Mouse (Mus musculus) E14TG2a.4 (cell line): ENCODE measurements around the gene Nell1.

Source experiments
- H3K27me3 ChIP-seq: 2 replicates; pipeline ENCODE4 v1.6.1; 2014; ENCODE audit warnings: low read length, control low read depth; ENCODE audit not compliant: insufficient read depth
- H3K36me3 ChIP-seq: 2 replicates; pipeline ENCODE4 v1.6.1; 2014; ENCODE audit warnings: low read length, control low read depth; ENCODE audit not compliant: insufficient read depth
- H3K4me1 ChIP-seq: replicated peaks from 2 replicates; pipeline ENCODE4 v1.6.1; 2014; ENCODE audit warnings: low read depth, low read length, control low read depth
- H3K4me3 ChIP-seq: replicated peaks from 2 replicates; pipeline ENCODE4 v1.5.1; 2014; ENCODE audit warnings: mild to moderate bottlenecking, low read length
- H3K9me3 ChIP-seq: 2 replicates; pipeline ENCODE4 v1.6.1; 2014; ENCODE audit warnings: low read length, control low read depth
- CTCF ChIP-seq: conservative IDR thresholded peaks from 2 replicates; pipeline ENCODE4 v1.5.1; 2014; ENCODE audit warnings: low read length
- NANOG ChIP-seq: IDR thresholded peaks from 2 replicates; pipeline ENCODE4 v1.6.1; 2014; ENCODE audit warnings: borderline replicate concordance, low read length, mixed read lengths
- POU5F1 ChIP-seq: IDR thresholded peaks from 2 replicates; pipeline ENCODE4 v1.6.1; 2014; ENCODE audit warnings: low read length, borderline replicate concordance

Nell1 gene

DNA sequence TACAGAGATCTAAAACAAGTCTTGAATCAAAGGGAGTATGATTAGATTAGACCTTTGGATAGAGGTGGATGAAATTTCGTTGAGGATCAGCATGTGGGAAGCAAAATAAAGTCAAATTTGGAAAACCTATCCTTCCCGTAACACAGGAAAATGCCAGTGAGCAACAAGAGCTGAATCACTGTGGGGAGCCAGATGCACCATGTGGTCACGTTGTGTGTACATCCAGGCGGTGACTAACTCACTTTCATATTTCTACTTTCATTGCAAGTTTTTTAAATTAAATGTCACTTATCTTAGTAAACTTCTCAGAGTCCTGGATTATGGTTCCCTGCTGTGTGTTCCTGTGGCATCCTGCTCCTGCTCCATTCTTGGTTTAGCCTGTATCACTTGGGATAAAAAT is 576.8 kb downstream of the Nell1 start:
- no peaks in the 10 kb centered on the region for H3K27me3 ChIP-seq
- no peak overlapping the region for H3K4me3 ChIP-seq
- no peak for TF ChIP-seq CTCF
- TF ChIP-seq NANOG = no peak
- TF ChIP-seq POU5F1 = no peak
- H3K36me3 ChIP-seq = no peaks in the 10 kb centered on the region
- no peaks in the 10 kb centered on the region for H3K9me3 ChIP-seq
- no peaks in the 10 kb centered on the region for H3K4me1 ChIP-seq

DNA sequence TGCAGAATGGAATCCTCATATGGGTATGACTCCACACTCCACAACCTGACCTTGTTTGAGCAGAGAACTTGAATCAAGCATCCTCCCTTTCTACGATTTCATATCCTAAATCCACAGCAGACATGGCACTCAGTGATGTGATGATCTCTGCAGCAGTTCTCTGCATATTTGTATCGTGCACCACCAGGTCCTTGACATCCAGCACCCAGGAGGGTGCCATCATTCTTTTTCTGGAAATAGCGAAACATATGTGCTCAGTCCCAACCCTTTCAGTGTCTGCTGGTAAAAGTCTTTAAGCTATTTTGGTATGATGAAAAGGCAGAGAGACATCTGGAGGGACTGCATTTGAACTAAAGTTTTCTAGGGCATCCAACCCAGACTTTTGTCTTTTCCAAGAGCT is 588.0 kb downstream of the Nell1 start:
- no peaks in the 10 kb centered on the region for H3K27me3 ChIP-seq
- no peak for TF ChIP-seq POU5F1
- TF ChIP-seq CTCF = no peak
- TF ChIP-seq NANOG = no peak
- no peaks in the 10 kb centered on the region for H3K4me1 ChIP-seq
- no peak overlapping the region for H3K4me3 ChIP-seq
- no peaks in the 10 kb centered on the region for H3K36me3 ChIP-seq
- H3K9me3 ChIP-seq = no peaks in the 10 kb centered on the region

DNA sequence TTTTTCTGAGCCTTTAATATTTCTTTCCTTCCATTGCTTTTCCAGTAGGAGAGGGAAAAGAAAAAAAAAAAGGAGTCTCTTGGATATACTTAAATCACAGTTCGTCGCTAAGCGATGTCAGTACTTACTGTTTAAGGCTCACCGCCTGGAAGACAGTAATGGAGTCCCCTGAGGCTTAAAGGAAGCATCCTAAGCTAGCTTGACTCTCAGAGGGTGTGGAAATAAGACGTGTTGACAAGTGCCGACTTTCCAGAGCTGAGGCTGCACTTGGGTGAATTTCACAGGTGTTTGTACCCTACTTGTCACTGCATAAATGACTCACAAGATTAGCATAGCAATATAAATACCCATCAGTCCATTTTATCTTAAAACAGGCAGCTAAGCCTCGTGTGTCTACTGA is 599.2 kb downstream of the Nell1 start:
- Histone ChIP-seq H3K27me3 (no peaks in the 10 kb centered on the region), H3K36me3 (no peaks in the 10 kb centered on the region), H3K4me1 (no peaks in the 10 kb centered on the region), H3K9me3 (no peaks in the 10 kb centered on the region), H3K4me3 (no peak overlapping the region)
- TF ChIP-seq NANOG (no peak), CTCF (no peak), POU5F1 (no peak)

GRCm38 (mm10) chr7:50588642-50589424 is 614.2 kb downstream of the Nell1 start:
- H3K4me1 ChIP-seq = no peaks in the 10 kb centered on the region
- TF ChIP-seq NANOG = no peak
- TF ChIP-seq POU5F1 = no peak
- no peak for TF ChIP-seq CTCF
- H3K27me3 ChIP-seq = no peaks in the 10 kb centered on the region
- H3K36me3 ChIP-seq = no peaks in the 10 kb centered on the region
- H3K4me3 ChIP-seq = no peak overlapping the region
- H3K9me3 ChIP-seq = no peaks in the 10 kb centered on the region

DNA sequence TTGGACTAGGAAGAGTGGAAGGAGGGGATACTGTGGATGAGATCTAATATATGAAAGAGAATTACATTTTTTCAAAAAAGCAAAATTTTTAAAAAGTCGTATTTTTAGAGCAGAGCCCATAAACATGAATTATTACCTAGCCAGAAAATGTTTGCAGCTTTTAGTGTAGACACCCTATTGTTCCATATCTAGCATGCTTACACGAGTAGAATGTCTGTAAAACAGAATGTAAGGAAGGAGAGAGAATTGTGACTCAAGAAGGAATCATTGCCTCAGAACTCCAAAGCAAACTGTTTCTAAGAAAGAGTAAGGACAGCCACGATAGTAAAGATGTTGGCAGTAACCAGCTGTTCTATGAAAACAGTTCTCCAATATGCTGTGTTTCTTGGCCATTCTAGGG is 624.2 kb downstream of the Nell1 start, which contains the start of gene 4933405O20Rik:
Gene 4933405O20Rik, plus strand, starts transcription at position 301 of the 400 bp plus-strand sequence.
- H3K27me3 ChIP-seq = no peaks in the 10 kb centered on the region
- H3K9me3 ChIP-seq = no peaks in the 10 kb centered on the region
- TF ChIP-seq NANOG = no peak
- no peak for TF ChIP-seq POU5F1
- TF ChIP-seq CTCF = no peak
- H3K4me3 ChIP-seq = no peak within 1 kb of the TSS
- no peaks in the 10 kb centered on the region for H3K36me3 ChIP-seq
- no peaks in the 10 kb centered on the region for H3K4me1 ChIP-seq

- H3K4me3 ChIP-seq = no peak overlapping the region
- no peaks in the 10 kb centered on the region for H3K4me1 ChIP-seq
- no peaks in the 10 kb centered on the region for H3K27me3 ChIP-seq
- TF ChIP-seq POU5F1 (no peak), NANOG (no peak), CTCF (no peak)
- H3K9me3 ChIP-seq = no peaks in the 10 kb centered on the region
- no peaks in the 10 kb centered on the region for H3K36me3 ChIP-seq
Observed at GRCm38 (mm10) chr7:50614101-50614500, 639.4 kb downstream of the Nell1 start.

GRCm38 (mm10) chr7:50629186-50629585 is 654.5 kb downstream of the Nell1 start:
- H3K27me3 ChIP-seq = no peaks in the 10 kb centered on the region
- H3K9me3 ChIP-seq = no peaks in the 10 kb centered on the region
- no peaks in the 10 kb centered on the region for H3K4me1 ChIP-seq
- no peaks in the 10 kb centered on the region for H3K36me3 ChIP-seq
- TF ChIP-seq NANOG = no peak
- TF ChIP-seq POU5F1 = no peak
- TF ChIP-seq CTCF = no peak
- no peak overlapping the region for H3K4me3 ChIP-seq

- Histone ChIP-seq H3K4me1 (no peaks in the 10 kb centered on the region), H3K27me3 (no peaks in the 10 kb centered on the region), H3K4me3 (no peak overlapping the region), H3K9me3 (no peaks in the 10 kb centered on the region), H3K36me3 (no peaks in the 10 kb centered on the region)
- TF ChIP-seq POU5F1 (no peak), CTCF (no peak), NANOG (no peak)
Observed at GRCm38 (mm10) chr7:50633147-50633546, 658.5 kb downstream of the Nell1 start.
